Mouse (Mus musculus): ENCODE data around the gene Pde4d.

The Pde4d gene

GRCm38 (mm10) chr13:109643419-109643818 lies 1193.7 kb downstream of the Pde4d start:
- no peak for DNase-seq

DNA sequence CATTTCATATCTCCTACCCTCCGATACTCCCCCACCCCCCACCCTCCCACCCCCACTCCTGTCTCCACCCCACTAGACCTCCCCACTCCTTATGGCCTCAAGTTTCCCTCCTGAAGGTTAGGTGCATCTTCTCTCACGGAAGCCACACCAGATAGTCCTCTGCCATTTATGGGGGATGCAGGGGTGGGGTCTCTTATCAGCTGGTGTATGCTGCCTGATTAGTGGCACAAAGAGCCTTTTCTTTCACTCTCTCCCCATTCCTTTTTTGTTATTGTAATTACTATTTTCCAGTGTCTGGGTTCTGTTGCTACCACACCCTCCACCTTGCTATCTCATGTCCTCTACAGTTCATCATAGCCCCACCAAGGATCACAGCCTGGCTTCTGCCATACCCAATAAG lies 1194.3 kb downstream of the Pde4d start:
- no peak for DNase-seq

DNA sequence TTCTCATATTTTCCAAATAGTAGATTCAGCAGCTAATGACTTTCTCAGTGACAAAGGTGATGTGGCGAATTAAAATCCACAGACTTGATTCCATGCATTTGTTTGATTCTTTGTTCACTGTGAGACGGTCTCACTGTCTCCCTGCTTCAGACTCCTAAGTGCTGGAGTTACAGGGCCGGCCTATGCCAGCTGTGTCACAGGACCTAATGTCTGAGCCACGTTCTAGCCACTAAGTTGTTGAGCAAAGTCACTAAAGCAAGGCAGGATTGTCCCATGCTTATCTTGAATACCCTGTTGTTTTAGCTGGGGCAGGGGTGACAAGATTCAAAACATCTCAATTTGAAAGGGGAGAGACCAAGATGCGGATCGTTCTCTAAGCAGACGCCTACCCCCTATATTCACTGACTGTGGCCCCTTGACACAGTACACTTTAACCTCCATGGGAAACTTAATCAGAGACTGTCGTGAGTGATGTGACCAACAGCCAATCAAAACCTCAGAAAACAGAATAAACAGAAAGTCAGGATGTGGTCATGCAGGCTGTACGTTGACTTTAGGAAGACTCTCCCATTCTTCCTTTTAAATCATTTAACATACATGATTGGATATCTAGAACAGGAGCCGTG lies 1195.6 kb downstream of the Pde4d start:
- DNase-seq: no peak

DNA sequence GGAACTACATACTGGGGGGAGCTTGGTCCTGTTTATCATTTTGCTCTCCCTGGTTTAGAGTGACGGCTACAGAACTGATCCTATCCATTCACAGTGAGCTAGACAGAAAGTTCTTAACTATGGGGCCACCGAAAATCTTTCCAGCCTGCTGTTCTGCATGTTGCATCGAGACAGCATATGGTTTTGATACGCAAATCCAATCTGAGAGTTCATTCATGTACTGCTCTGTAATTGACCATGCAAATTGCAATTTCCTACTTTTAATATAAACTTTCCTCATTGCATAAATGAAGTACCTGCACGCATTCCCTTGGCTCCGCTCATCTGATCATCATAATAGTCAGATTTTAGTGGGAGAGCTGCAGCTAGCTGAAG lies 1196.1 kb downstream of the Pde4d start:
- no peak for DNase-seq

GRCm38 (mm10) chr13:109646597-109647232 lies 1197.0 kb downstream of the Pde4d start:
- DNase-seq: no peak

- no peak for DNase-seq
Observed at GRCm38 (mm10) chr13:109647479-109648199, 1197.9 kb downstream of the Pde4d start.

DNA sequence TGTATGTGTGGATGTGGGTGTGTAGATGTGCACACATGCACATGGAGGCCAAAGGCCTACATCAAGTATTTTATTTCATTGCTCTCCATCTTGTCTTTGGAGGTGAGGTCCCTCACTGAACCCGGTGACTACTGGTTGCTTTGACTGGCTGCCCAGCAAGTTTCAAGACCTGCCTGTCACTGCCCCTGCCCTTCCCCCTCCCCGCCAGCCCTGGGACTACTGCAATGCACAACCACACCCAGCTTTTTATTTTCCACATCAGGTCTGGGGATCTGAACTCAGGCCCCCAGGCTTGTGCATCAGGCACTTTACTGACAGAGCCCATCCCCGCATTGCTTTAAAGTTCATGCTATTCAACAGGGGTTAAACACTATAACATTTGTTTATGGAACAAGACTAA lies 1198.6 kb downstream of the Pde4d start:
- DNase-seq: no peak

DNA sequence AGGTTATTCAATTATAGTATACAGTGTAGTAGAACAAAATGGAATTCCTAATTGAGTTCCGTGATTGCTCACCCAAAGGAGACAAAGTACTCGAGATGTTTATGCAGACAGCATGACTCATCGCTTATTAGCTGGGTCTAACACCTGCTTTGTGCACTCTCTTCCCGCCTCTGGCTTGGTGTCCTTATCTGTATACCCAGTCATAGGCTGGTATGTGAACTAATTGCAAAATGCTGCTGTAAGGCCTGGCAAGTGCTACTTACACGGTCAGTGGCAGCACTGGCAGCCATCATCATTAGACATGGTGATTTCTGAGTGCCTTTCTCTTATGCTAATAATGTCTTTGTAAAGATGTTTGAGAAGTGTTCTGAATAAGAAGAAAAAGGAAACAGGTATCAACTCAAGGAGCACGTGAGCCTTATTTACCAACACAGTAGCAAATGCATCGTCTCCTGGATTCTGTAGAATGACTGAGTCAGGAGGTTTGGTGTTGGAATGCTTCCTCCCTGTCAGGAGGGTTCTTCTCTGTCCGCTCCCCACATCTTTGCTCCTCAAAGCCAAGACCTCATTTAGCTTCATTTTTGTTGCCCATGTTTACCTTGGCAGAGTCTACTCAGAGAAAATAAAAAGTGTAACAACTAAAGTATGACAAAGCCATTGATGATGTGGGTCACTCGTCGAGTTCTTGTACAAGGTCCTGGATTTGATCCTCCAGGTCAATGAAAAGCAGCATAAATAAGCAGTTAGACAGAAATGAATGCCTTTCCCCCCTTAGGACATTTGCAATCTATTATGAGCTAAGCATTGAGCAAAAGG lies 1202.2 kb downstream of the Pde4d start:
- no peak for DNase-seq

GRCm38 (mm10) chr13:109652631-109653030 lies 1202.9 kb downstream of the Pde4d start:
- DNase-seq: no peak

DNA sequence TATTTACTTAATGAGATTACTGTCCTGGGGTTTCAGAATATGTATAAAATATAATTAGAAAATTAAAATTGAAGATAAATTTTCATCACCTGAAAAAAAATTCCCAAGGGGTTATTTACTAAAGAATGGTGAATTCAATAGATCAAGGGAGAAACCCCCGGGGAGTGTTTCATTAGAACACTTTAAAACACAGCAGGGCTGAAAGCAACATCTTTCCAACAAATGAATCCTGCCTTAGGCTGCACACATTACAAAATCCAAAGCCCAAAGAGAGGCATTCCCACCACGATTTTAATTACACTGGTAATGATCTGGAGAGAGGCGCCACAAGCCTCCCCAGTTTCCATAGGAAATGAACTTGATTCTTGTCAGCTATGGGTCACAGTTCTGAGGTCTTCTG lies 1205.6 kb downstream of the Pde4d start:
- no peak for DNase-seq

GRCm38 (mm10) chr13:109659103-109659502 lies 1209.4 kb downstream of the Pde4d start:
- DNase-seq: no peak

- no peak for DNase-seq
Observed at GRCm38 (mm10) chr13:109661345-109661744, 1211.6 kb downstream of the Pde4d start.

- DNase-seq: peak; percentile 66
Observed at GRCm38 (mm10) chr13:109662099-109662498, 1212.4 kb downstream of the Pde4d start.

DNA sequence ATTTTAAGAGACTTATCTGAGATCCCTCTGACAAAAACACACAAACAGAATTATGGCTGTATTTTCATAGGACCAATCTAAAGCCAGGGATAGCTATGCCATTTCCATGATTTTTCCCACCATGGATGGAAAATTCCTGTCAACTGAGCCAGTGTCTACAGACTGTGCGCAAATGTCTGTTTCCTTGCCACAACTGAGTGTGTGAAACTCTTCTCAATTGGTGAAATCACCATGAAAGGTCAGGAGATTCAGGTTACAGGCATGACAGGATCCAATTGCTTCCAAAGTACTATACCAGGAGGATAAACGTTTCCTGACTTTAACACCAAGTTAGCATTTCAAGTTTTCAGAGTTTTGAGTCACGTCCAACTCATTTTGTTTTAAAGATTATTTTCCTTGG lies 1213.0 kb downstream of the Pde4d start:
- no peak for DNase-seq

DNA sequence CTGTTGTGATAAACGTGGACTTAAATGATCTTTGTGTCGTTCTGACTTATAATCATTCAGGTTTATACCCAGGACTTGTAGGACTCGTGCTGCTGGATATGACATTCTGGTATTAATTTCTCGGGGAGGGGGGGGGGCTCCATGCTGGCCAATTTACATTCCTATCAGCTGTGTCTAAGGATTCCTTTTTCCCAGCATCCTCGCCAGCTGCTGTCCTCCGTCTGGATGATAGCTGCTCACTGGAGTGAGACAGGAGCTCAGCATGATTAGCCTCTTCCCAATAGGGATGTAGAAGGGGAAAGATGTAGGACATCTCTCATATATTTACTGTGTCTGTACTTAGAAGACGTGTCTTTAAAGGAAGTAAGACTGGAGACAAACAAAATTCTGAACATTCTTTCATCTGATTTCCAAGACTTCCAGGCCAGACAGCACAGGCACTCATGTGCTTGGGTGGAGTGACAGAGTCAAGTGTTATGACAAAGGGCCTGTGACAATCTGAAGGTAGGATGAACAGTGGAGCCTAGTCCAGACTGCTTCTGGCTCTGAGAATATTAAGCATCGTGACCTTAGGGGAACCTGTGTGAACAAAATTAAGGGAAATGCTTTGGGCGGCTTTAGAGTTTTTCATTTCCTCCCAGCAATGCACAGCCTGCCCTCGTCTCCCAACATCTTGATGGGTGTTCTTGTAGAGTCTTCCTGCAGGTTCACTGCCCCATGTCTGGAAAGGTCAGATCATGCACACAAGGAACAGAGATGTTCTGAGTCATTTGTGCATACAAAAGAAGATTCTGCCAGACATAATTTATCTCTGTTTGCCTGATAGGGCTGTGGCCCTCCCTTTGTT lies 1215.4 kb downstream of the Pde4d start:
- peak; percentile 55 for DNase-seq

- DNase-seq: no peak
Observed at GRCm38 (mm10) chr13:109665803-109666403, 1216.2 kb downstream of the Pde4d start.

DNA sequence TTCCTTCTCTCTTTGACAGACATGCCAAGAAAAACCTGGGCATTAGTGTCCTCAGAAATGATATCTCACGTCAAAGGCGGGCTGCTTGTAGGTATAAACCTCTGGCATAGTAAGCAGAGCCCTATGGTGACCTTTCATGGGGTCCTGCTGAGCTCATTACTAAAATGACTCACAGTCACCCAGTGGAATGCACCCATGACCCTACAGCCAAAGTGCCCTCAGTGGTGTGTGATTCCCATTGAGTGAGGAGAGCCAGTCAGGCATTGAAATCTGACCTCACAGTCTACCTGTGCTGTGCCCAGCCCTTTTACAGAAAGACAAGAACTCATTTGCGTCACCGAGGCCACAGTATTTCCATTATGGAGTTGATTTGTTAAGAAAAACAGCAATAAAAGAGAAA lies 1220.2 kb downstream of the Pde4d start:
- peak; percentile 49 for DNase-seq

GRCm38 (mm10) chr13:109671589-109672347 lies 1222.0 kb downstream of the Pde4d start:
- no peak for DNase-seq

DNA sequence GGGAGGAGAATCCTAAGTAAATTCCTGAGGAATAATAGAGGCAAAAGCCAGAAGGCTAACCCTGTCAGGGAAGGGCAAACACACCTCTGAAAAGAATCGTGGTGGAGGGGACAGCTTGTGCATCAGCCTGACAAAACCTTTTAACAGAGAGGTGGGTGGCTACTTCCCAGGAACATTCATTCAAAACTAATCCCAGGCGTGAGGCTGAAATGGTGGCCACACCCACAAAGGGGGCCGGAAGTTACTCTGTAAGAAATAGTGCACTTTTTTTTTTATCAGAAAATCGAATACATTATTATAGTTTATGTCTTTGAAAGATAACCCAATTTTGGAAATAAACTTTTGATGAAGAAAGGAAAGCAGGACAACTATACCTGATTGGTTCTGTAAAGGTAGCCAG lies 1227.3 kb downstream of the Pde4d start:
- DNase-seq: no peak

- no peak for DNase-seq
Observed at GRCm38 (mm10) chr13:109677617-109678016, 1227.9 kb downstream of the Pde4d start.

DNA sequence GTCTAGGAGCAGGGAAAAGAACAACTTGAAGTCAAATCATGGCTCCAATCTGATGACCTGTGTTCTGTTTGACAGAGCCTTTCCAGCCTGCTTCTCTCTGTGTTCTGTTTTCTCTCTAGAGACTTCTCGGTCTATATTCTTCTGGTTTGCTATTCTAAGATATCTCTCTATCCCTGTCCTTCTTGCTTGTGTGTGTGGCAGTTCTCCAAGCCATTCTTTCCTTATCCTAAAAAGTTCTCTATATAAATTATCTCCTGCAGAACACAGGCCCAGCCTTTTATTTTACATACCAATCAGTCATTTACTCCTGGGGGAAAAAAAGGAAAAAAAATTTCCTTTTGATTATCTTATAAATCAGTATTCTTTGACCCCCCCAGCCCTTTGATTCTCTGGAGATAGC lies 1229.2 kb downstream of the Pde4d start:
- DNase-seq: no peak
